Mouse (Mus musculus): ENCODE results near the gene Cish. TPM values are rescaled to one million over a fixed set of nuclear protein-coding genes. Genes with fewer than 3 reads are reported as not detected.

Cish gene
- 23.1 and 44.9 TPM in 2 replicates for polyA plus RNA-seq (2012; ENCODE audit: insufficient read depth, insufficient read length, missing spikeins)

GRCm38 (mm10) chr9:107296016-107296040 is at the start of gene Cish:
Gene Cish, plus strand, starts transcription at chr9:107296026.
- no peaks in the 10 kb centered on the region for H3K4me1 ChIP-seq (ENCODE audit: control insufficient read depth, insufficient read depth, insufficient read length, low read length)
- peak within 1 kb of the TSS; percentile 72 for H3K4me3 ChIP-seq (ENCODE audit: insufficient read depth, low read depth, low read length)
- H3K27ac ChIP-seq (replicated peaks; ENCODE audit: low read depth, low read length) = peak within 1 kb of the TSS; percentile 74

GRCm38 (mm10) chr9:107246170-107246569 is 49.7 kb upstream of the Cish start:
- Histone ChIP-seq H3K4me3 (ENCODE audit: insufficient read depth, low read depth, low read length) (no peak overlapping the region), H3K27ac (replicated peaks; ENCODE audit: low read depth, low read length) (no peak overlapping the region), H3K4me1 (ENCODE audit: control insufficient read depth, insufficient read depth, insufficient read length, low read length) (no peaks in the 10 kb centered on the region)

DNA sequence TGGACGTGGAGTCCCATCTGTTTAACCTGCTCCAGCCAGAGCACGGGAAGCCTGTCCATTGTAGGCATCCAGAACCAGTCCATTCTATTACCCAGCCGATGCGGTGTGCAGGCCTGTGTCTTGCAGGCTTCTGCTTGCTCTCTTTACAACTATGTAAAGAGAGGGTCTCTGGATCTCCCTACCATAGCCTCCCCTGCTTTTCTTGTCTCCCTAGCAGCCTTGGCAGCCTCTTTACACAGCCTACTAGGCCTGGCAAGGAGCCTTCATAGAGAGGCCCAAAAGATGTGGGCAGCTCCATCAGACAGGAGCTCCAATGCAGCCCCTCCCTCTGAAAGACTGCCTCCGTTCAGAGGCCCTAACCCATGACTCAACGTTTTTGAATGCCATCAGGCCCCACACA is 46.7 kb upstream of the Cish start:
- Histone ChIP-seq H3K4me3 (ENCODE audit: insufficient read depth, low read depth, low read length) (no peak overlapping the region), H3K4me1 (ENCODE audit: control insufficient read depth, insufficient read depth, insufficient read length, low read length) (no peaks in the 10 kb centered on the region), H3K27ac (replicated peaks; ENCODE audit: low read depth, low read length) (no peak overlapping the region)

DNA sequence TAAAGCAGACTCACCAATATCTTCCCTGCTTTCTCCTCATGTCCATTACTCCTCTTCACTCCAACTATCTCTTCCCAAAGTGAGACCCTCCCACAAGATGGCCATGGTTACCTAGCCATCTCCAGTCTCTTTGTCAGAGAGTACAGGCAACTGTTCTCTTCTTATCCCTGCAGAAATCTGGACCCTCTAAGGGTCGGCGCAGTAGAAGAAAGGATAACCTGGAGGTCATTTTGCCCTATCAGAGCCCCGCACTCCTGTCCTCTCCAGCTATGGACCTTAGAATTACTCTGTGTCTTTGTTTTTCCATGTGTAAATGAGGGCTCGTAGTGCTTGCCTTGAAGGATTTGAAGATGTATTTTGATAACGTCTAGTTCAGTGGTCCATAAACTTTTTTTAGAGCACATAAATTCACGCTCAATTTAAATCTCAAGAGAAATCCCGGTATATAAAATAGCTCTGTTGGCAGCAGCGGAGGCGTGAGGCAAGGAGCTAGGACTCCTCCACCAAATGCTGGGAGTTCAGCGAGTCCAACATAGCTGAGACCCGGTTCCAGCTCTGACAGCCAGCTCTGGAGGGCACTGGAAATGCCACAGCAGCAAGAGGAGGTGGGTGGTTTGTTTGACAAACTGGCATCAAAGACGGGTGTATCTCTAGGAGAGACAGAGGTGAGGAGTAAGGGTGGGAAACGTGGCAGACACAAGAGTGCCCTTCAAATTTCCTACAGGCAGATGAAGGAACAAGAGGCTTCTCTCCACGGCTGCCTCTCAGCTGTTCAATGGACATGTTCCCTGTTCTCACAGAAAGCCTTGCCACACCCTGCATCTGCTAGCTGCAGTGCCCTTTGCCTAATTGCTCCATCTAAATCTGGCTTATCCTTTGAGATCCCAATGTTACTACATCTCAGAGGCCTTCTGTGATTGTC is 45.1 kb upstream of the Cish start:
- Histone ChIP-seq H3K27ac (replicated peaks; ENCODE audit: low read depth, low read length) (no peak overlapping the region), H3K4me1 (ENCODE audit: control insufficient read depth, insufficient read depth, insufficient read length, low read length) (no peaks in the 10 kb centered on the region), H3K4me3 (ENCODE audit: insufficient read depth, low read depth, low read length) (no peak overlapping the region)

GRCm38 (mm10) chr9:107252164-107252563 is 43.7 kb upstream of the Cish start:
- Histone ChIP-seq H3K4me3 (ENCODE audit: insufficient read depth, low read depth, low read length) (no peak overlapping the region), H3K4me1 (ENCODE audit: control insufficient read depth, insufficient read depth, insufficient read length, low read length) (no peaks in the 10 kb centered on the region), H3K27ac (replicated peaks; ENCODE audit: low read depth, low read length) (no peak overlapping the region)

DNA sequence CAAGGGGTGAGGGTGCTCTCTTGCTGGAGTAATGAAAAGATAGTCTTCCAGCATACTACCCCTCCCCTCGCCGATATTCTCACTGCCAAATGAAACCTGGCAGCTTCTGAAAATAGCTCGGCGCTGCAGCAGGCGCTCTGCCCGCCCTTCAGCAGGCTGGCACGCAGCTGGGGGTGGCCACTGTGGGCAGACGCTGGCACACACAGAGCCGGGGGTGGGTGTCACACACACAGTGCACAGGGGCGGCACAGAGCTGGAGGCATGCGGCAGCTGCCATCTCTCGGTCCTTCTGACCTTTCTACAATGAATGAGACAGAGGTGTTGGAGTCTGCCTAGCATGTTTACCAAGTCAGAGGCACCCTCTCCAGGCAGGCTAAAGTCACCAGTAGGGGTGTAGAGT is 41.4 kb upstream of the Cish start:
- Histone ChIP-seq H3K4me3 (ENCODE audit: insufficient read depth, low read depth, low read length) (no peak overlapping the region), H3K4me1 (ENCODE audit: control insufficient read depth, insufficient read depth, insufficient read length, low read length) (no peaks in the 10 kb centered on the region), H3K27ac (replicated peaks; ENCODE audit: low read depth, low read length) (no peak overlapping the region)

GRCm38 (mm10) chr9:107254925-107255324 is 40.9 kb upstream of the Cish start:
- Histone ChIP-seq H3K27ac (replicated peaks; ENCODE audit: low read depth, low read length) (no peak overlapping the region), H3K4me3 (ENCODE audit: insufficient read depth, low read depth, low read length) (no peak overlapping the region), H3K4me1 (ENCODE audit: control insufficient read depth, insufficient read depth, insufficient read length, low read length) (no peaks in the 10 kb centered on the region)

DNA sequence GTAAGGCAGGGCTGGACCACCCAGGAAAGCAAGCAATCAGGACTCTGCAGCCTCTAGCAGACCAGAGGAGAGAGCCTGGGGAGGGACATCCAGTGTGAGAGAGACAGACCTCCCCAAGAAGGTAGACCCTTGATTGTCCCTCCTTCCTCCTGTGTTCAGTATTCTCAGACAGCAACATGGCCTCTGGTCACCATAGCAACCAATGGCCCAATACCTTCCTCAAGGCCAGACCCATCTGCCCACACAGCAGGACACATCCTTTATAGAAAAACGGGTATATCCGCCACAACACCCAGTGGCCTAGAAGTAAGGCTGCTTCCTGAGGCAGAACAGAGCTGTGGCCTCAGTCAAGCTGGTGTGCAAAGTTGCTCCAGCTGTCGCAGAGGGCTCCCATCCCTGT is 40.2 kb upstream of the Cish start:
- no peak overlapping the region for H3K27ac ChIP-seq (replicated peaks; ENCODE audit: low read depth, low read length)
- H3K4me1 ChIP-seq (ENCODE audit: control insufficient read depth, insufficient read depth, insufficient read length, low read length) = no peaks in the 10 kb centered on the region
- no peak overlapping the region for H3K4me3 ChIP-seq (ENCODE audit: insufficient read depth, low read depth, low read length)

DNA sequence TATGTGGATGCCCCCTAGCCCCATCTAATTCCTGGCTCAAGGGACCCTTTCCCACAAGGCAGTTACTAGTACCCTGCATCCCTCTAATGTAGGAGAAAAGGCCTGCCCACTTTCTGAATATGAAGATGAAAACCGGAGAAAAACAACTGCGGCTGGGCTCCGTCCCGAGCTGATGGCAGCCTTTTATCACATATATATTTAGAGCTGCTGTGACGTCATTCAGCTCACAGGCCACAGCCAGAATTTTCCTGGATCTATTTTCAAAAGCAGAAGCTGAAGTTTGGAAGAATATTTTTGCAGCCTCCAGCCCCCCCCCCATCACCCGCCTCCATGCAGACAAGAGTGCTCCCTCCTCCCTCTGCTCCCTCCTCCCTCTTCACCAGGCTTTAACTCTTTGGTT is 36.3 kb upstream of the Cish start:
- no peak overlapping the region for H3K4me3 ChIP-seq (ENCODE audit: insufficient read depth, low read depth, low read length)
- H3K4me1 ChIP-seq (ENCODE audit: control insufficient read depth, insufficient read depth, insufficient read length, low read length) = 0 out of 2 replicates have a peak, but pooled peaks cover 2% of the 10 kb centered on the region
- no peak overlapping the region for H3K27ac ChIP-seq (replicated peaks; ENCODE audit: low read depth, low read length)

DNA sequence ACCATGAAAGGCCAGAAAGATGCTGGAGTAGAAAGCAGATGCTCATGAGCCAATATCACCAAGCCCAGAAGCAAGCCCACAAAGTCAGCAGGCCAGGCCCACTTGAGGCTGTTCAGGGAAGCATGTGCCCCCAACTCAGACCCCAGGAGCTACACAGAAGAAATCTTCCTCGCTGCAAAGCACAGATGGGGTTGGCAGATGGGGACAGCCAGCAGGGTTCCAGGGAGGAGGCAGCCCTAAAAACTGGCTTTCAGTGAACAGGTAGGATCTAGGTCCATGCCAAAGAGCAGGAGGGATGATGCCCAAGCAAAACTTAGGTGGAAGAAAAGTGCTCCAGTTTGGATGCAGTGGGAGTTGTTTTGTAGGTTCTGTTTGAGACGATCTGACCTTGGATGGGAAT is 35.4 kb upstream of the Cish start:
- Histone ChIP-seq H3K27ac (replicated peaks; ENCODE audit: low read depth, low read length) (no peak overlapping the region), H3K4me3 (ENCODE audit: insufficient read depth, low read depth, low read length) (no peak overlapping the region), H3K4me1 (ENCODE audit: control insufficient read depth, insufficient read depth, insufficient read length, low read length) (0 out of 2 replicates have a peak, but pooled peaks cover 2% of the 10 kb centered on the region)

GRCm38 (mm10) chr9:107260836-107261235 is 35.0 kb upstream of the Cish start:
- no peak overlapping the region for H3K4me3 ChIP-seq (ENCODE audit: insufficient read depth, low read depth, low read length)
- no peak overlapping the region for H3K27ac ChIP-seq (replicated peaks; ENCODE audit: low read depth, low read length)
- 0 out of 2 replicates have a peak, but pooled peaks cover 2% of the 10 kb centered on the region for H3K4me1 ChIP-seq (ENCODE audit: control insufficient read depth, insufficient read depth, insufficient read length, low read length)

GRCm38 (mm10) chr9:107261792-107262191 is 34.0 kb upstream of the Cish start:
- 0 out of 2 replicates have a peak, but pooled peaks cover 2% of the 10 kb centered on the region for H3K4me1 ChIP-seq (ENCODE audit: control insufficient read depth, insufficient read depth, insufficient read length, low read length)
- H3K4me3 ChIP-seq (ENCODE audit: insufficient read depth, low read depth, low read length) = no peak overlapping the region
- H3K27ac ChIP-seq (replicated peaks; ENCODE audit: low read depth, low read length) = no peak overlapping the region

DNA sequence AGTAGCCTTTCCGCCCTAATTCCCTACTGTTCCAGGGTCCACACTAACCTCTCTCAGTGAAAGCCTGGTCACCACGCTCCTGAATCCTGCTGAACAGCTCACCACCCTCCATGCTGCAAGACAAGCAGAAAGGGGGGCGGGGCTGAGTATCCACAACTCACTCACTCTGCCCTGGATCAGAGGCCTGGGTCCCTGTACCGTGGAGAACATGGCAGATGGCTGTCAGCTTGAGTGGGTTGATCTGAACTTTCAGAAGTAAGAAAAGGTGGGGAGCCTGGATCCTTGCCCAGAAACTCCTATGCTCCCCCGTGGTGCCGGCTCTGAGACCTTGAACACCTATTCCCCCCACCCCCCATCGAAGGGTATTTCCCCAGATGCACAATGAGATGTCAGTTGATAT is 33.5 kb upstream of the Cish start:
- 0 out of 2 replicates have a peak, but pooled peaks cover 2% of the 10 kb centered on the region for H3K4me1 ChIP-seq (ENCODE audit: control insufficient read depth, insufficient read depth, insufficient read length, low read length)
- no peak overlapping the region for H3K27ac ChIP-seq (replicated peaks; ENCODE audit: low read depth, low read length)
- no peak overlapping the region for H3K4me3 ChIP-seq (ENCODE audit: insufficient read depth, low read depth, low read length)

GRCm38 (mm10) chr9:107263912-107264311 is 31.9 kb upstream of the Cish start:
- Histone ChIP-seq H3K4me1 (ENCODE audit: control insufficient read depth, insufficient read depth, insufficient read length, low read length) (0 out of 2 replicates have a peak, but pooled peaks cover 2% of the 10 kb centered on the region), H3K27ac (replicated peaks; ENCODE audit: low read depth, low read length) (0 out of 2 replicates have a peak overlapping the region, but pooled peaks have one; percentile 17), H3K4me3 (ENCODE audit: insufficient read depth, low read depth, low read length) (no peak overlapping the region)

GRCm38 (mm10) chr9:107264731-107265130 is 31.1 kb upstream of the Cish start:
- H3K27ac ChIP-seq (replicated peaks; ENCODE audit: low read depth, low read length) = no peak overlapping the region
- no peak overlapping the region for H3K4me3 ChIP-seq (ENCODE audit: insufficient read depth, low read depth, low read length)
- H3K4me1 ChIP-seq (ENCODE audit: control insufficient read depth, insufficient read depth, insufficient read length, low read length) = 0 out of 2 replicates have a peak, but pooled peaks cover 2% of the 10 kb centered on the region

DNA sequence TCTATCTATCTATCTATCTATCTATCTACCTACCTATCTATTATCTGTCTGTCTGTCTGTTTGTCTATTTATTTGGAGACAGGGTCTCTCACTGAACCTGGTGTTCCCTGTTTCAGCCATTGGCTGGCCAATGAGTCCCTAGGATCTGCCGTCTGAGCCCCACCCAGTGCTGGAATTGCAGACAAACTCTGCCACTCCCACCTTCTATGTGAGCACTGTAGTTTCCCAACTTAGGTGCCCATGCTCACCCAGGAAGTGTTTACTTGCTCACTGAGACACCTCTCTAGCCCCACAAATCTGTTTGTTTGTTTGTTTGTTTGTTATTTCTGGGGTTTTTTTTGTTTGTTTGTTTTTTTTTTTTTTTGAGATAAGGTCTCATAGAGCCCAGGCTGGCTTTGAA is 28.8 kb upstream of the Cish start:
- no peak overlapping the region for H3K27ac ChIP-seq (replicated peaks; ENCODE audit: low read depth, low read length)
- H3K4me3 ChIP-seq (ENCODE audit: insufficient read depth, low read depth, low read length) = no peak overlapping the region
- 0 out of 2 replicates have a peak, but pooled peaks cover 2% of the 10 kb centered on the region for H3K4me1 ChIP-seq (ENCODE audit: control insufficient read depth, insufficient read depth, insufficient read length, low read length)

Measured in brown adipose tissue, adult 24 weeks (tissue).